Mouse (Mus musculus): ENCODE measurements around the gene Rptor.

The Rptor gene

DNA sequence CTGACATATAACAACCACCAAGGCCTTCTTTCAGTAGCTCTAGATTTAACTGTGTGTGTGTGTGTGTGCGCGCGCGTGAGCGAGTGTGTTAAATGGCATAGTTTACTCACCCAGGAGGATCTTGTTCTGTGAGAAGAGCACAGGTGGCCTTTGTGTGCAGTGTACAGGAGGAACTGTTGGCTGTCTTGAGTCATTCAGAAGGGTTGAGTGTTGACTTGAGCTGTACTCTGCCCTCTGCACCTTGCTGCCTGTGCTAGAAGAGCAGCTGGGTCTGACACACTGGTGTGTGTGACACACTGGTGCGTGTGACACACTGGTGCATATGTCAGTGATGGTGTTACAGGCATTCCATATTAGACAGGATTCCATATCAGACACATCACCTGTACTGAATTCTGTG is 8.8 kb downstream of the Rptor start:
- DNase-seq = no peak

DNA sequence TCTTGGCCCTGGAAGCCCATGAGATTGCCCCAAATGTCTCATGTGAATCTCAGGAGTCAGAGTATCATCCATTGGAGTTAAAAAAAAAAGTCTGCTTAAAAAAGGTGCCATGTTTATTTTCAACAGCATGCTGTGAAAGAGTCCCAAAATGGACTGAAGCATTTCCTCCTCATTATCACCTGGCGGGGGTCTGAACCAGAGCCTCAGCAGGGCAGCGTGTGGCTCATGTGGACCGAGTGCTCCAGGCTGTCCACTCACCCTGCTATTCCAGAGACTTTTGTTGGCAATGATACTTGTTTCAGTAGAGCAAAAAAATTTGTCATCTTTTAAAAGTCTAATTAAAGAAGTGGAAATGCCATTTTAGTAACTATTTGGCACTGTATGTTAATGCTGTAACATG is 9.5 kb downstream of the Rptor start:
- no peak for DNase-seq

DNA sequence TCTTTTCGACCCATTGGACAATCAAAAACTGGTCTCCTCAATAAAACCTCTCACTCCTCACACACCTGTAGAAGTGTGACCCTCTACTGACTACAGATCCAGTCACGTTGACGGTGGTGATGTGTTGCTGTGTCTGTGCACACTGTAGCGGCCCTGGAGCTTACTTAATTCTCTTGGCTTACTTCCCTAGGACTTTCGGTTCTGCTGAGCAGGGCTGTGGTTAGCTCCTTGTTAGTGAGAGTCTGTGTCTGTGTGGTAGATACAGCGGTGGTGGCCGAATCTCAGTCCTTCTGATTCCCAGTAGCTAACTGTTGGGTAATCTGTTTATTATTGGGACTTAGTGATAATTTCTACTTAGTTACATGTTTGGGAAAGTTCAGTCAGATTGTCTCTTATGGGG is 12.4 kb downstream of the Rptor start:
- DNase-seq = no peak

DNA sequence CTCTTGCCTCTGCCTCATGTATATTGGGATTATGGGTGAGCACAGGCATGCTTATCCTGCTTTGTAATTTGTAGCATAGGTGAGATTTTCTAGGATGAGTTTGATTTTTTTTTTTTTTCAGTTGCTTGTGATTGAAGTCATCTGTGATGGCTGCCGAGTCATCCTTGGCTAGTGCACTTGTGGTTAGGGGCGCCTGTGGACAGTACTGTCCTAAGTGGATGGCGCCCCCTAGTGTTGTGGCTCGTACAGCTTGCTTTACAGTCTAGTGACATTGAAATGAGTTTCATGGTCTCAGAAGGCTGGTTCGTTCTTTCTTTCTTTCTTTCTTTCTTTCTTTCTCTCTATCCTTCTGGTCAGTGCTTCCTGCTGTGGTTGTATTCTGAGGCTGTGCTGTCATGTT is 16.1 kb downstream of the Rptor start:
- peak; percentile 46 for DNase-seq

DNA sequence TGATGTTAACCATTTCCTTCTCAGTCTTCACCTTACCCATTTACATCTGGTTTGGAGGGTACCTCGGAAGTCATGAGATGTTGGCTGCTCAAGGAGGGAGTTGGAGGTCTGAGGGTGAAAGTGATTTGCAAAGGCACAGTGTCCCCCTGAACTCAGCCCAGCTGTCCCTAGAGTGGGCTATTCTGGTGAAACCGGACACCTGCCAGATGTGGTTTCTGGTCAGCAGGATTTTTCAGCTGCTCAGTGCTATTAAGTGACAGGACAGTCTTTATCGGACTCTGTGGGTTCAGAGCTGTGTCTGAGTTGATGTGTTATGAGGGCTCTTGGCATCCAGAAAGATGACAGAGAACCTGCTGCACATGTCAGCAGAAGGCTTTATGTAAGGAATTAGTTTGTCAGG is 18.6 kb downstream of the Rptor start:
- no peak for DNase-seq

DNA sequence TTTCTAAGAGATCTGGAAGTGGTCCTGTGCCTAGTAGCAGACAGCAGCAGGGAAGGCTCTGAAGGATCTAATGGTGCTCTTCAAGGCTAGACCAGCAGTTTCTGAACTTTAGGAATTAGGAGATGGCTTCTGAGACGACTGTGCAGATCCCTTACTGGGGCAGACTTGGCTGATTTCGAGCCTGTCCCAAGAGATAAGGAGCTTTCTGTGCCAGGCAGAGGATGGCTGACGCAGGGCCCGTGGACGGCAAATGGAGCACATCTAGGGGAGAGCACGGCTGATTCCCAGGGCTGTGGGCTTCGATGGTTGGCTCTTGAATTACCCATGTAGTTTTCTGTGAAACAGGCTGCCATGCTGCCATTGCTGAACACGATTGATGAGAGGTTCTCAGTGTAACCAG is 21.1 kb downstream of the Rptor start:
- no peak for DNase-seq

DNA sequence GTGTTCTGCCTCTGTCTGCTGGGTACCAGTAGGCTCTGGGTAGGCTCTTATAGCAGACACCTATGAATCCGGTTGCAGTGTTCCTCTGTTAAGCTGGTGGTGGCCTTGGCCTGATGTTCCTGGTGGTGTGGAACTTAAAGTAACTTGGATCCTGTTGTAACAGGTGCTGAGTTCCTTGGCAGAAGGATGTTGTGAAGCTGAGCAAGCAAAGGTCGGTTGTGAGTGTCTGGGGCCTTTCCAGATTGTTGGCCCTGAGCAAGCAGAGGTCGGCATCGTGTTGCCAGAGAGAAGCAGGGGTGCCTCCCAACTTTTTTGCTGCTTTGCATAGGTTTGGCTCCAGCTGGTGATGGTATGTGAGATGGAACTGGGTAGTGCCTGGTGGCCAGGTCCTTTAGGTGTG is 21.7 kb downstream of the Rptor start:
- no peak for DNase-seq

DNA sequence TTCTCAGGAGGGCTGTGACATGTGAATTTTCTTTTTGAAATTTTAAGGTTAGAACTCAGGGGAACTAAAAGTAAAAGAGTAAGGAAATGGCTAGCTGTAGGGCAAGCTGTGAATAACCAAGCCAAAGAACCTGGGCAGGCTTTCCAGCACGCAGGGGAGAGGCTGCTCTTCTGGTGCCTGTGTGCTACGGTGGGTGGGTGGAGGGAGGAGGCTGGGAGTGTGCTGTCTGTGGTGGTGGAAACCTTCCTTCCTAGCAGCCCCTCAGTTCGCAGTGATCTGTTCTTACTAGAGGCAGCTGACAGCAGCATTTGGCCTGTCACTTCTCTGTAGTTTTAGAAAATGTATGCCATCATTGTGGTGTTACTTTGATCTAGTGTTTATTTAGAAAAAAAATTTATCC is 22.2 kb downstream of the Rptor start:
- DNase-seq = no peak

DNA sequence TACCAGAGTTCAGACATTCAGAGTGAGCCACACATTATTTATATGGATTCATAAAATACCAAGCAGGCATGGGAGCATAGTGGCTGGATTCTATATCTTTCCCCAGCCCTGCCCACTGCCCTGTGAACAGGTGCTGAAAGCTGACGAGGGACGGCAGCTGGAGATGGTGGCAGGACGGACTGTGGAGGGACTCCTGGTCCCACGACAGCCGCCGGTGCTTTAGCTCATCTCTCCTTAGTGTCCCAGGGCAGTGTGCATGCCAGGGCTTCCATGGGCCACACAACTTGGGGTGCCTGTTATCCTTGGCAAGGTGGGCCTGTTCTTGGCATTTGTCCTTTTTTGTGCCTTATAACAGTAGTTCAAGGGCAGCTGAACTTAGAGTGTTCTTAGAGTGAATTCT is 22.8 kb downstream of the Rptor start:
- no peak for DNase-seq

DNA sequence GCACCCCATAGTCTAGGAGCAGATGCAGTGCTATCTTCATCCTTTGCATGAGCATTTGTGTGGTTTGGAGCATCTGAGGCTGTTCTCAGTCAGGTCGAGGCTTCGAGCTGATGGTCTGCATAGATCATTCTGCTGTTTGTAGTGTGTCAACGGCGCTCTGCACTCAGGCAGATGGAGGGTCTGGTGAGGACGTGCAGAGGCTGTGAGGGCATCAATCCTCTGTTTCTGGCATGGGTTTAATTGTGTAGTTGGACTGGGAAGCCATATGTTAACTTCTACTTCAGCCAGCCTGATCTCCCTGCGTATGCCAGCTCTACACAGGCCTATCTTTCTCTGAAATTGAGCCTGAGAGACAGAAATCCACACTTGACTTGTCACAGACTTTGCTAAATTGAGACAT is 23.2 kb downstream of the Rptor start:
- no peak for DNase-seq

DNA sequence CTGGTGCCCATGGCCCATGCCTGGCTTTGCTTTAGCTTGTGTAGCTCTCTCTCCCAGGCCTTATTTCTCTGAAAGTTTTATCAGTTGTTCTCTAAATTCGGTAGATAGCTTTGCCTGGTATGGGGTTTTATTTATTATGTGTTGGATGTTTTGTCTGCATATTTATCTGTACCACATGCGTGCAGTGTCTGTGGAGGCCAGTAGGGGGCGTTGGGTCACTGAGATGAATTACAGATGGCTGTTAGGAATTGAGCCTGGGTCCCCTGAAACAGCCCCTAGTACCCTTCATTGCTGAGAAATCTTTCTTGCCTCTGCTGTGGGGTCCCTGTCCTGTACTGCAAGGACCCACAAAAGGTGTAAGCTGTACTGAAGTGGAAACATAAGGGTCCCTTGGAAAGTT is 24.5 kb downstream of the Rptor start:
- DNase-seq = peak; percentile 20

DNA sequence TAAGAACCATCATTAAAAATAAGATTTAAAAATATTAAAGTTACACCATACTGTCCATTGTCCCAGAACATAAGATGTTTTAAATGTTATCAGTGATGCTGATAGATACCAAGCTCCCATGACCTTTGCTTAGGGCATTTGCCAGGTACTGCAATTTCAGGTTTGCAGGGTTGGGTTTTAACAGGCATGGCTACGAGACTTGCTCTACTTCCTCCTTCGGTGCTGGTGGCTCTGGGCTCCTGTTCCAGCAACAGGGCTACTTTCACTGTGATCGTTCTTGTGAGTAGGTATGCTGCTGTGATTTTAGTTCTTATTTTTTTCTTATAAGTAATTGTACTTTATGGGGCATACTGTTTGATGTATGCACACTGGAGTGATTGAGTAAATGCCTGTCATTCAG is 26.4 kb downstream of the Rptor start:
- DNase-seq = no peak

DNA sequence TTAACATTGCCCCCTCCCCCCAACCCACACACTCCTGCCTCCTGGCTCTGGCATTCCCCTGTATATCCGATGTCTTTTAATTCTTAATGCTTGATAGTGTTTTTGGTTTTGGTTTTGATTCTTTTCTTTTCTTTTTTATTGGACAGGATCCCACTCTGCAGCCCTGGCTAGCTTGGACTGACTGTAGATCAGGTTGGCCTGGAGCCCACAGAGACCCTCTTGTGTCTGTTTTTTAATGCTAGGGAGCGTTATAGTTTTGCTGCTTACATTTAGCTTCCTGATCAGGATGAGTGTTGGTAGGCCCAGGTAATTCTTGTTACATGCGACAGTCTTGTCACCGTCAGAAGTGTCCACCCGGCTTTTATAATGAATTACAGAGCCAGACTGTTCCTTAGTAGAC is 27.6 kb downstream of the Rptor start:
- no peak for DNase-seq

DNA sequence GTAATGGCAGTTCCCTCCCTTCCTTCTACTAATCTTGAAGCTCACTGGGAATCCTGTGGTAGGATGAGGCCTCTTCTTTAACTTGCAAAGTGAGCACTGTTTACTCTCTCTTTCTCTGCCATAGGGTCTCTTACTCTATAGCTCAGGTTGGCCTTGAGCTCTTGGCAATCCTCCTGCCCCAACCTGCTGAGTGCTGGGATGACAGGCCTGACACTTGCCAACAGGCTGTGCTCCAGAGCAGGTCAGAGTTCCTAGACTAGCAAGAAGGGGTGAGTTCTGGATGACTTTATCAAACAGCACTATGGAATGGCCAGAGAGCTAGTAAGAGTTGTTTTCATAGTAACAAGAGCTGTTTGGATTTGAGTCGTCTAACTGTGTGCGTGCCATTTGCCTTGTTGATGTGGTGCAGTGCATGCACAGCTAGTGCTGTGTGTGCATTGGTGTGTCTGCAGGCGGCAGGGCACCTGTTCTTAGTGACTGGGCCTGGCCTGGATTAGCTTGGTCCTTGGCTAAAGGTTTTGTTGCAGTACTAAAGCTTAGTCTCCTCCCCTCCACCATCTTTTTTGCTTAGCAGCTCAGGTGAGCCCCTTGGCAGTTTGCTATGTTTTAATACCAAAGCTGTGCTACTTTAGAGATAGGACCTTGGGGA is 28.6 kb downstream of the Rptor start:
- DNase-seq = no peak

DNA sequence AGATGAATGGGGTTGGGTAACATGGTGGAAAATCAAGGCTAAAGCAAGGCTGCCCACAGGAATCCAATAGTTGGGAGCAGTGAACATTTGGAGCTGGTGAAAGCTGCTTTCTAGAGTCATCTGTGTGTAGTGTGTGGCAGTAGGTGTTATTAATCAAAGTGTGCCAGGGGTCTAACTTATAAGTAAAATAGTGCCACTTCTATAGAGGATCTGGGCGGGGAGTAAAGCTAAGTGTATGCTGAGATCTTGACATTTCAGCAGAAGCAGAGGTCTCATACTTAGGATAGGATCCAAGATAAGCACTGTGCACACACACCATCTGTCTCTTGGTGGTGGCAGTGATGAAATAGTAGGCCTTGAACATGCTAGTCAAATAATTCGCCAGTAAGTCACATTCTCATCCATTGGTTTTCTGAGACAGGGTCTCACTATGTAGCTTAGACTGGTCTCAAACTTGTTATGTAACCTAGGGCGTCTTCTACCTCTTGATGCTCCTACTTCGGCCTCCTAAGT is 33.7 kb downstream of the Rptor start:
- DNase-seq = no peak

DNA sequence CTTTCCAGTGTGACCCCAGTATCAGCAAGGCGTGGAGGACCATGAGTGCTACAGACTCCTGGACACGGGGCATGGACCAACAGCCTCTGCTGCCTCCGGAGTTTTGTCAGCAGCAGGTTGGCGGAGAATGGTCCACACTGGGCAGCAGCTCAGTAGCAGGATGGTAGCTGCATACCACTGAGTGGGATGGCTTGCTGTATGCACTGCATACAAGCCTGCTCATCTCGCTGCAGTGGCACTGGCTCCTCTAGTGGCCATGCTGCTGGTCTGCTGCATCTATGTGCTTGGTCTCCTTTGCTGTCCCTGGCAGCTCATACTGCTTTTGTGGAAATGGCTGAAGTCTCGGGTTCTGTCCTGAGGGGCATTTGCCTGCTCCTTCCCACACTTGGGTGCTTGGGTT is 34.8 kb downstream of the Rptor start:
- DNase-seq = no peak

DNA sequence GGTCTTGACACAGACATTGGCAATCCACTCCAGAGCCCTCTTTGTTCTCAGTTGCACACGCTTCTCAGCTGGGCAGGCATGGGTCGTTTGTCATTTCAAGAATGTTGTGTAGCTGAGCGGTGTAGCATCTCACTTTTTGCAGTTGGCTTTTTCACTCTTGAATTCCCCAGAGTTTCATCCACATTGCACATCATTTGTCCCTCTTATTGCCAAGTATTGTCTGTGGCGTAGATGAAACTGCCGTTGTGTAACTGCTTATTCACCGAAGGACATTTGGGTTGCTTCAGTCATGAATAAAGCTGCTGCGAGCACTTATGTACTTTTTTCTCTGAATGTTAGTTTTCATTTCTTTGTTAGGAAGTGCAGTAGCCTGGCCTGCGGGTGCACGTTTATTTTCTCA is 37.8 kb downstream of the Rptor start:
- no peak for DNase-seq

DNA sequence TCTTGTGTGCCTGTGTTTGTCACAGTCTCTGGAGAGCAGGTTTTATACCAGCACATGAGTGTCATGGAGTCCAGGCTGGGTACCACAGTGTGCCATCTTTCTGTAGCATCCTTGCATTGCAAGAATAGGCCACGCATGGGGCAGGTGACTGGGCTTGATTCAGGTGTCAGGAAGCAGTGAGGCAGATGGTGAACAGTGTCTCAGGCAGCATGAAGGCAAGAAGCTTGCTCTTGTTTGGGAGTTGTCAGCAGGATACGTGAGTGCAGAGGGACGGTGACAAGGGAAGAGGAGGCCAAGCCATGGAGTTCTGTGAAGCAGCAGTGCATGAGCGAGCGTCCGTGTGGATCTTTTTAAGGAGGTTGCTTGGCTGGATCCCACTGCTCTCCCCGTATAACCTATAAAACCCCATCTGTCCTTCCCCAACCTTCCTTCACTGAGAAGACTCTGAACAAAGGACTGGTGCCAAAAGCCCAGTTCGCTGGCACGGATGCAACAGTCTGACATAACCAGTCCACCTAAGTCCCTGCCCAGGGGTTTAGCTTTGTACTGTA is 39.2 kb downstream of the Rptor start:
- no peak for DNase-seq

DNA sequence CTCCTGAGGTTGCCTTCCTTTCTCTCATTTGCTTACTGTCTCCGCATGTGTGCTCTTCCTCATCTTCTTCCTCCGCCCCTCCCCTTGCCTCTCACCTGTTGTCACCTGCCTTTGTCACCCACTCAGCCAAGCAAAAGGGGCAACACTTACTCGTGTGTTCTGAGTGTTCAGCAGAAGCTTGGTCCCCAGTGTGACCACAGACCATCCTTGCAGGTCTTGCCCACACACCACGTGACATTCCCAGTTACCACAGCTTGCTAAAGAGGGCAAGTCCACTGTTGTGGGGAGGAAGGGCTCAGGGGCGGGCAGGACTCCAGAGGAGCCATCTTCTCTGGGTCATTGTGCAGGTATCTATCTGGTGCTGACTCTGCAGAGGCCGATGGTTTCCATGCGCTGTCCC is 40.6 kb downstream of the Rptor start:
- DNase-seq = no peak

DNA sequence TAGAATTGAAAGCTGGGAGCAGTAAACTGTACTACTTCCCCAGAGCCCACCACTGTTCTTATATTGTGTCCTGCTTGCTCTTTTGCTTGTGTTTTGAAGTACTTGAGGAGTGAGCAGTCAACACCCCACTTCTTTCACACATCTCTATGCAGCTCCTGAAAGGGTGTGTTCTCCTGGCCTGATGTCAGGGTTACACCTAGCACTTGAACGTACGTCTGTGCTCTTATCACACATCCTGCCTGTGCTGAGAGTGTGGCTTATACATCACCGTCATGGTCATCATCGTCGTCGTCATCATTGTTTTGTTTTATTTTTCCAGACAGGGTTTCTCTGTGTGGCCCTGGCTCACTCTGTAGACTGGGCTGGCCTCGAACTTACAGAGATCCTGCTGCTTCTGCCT is 41.4 kb downstream of the Rptor start:
- DNase-seq = no peak

DNA sequence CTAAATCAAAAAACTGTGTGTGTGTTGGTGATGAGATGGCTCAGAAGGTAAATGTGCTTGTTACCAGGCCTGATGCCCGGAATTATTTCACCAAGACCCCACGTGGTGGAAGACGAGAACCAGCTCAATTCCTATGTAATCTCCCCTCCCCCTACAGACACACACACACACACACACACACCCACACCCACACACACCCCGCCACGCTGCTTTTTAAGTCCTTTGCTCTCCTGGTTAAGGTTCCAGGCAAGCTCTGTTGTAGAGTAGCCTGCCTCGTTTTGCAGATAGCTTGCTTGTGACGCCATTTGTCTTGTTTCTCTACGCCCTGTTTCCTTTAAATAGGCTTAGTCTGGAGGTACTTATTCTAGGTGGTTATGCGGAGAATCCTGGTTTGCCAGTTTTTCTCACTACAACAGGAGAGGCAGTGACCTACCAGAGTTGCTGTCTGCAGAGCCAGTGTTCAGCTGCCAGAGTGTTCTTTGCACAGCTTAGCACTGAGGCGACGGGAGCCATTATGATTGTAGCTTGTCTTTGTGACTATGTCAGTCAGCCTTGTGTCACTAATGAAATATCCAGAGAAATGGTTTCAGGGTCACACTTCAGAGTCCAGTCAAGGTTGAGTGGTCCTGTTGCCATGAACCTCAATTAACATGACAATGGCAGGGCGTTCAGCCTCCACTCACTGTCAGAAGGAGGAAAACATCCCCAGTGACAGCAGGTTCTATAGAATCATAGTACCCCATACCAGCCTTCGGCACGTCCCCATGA is 42.1 kb downstream of the Rptor start:
- DNase-seq = no peak

DNA sequence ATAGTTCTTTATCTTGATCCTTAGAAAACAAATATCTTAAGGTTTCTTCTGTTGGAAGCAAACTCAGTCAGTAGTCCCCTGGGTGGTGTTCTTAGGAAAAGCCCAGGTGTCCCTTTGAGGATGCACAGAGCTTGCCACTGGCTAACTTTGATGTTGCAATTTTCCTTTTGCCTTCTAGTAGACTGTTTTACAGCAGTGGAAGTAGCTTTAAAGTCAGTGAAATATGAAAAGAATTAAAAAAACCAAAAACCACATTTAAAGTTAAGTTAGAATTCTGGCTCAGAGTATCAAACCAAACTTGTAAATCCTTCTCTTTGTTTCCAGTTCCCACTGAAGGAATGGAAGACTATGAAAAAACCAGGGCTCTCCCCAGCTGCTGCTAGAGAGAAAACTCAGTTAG is 47.8 kb downstream of the Rptor start:
- no peak for DNase-seq

DNA sequence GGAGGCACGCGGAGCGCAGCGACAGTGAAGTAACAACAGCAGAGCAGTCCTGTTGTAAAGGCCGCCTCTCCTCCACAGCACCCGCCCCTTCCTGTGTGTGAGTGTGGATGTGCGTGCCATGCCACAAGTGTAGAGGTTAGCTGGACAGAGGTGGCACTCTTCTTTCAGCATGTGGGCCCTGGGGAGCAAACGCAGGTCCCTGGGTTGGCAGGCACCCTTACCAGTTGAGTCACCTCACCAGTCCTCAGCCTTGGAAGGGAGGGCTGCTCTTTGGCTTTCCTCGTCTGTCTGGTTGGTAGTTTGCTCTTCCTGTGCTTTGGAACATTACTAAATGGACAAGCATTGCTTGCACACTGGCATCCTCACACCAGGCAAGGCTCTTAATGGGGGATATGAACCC is 50.6 kb downstream of the Rptor start:
- DNase-seq = no peak

DNA sequence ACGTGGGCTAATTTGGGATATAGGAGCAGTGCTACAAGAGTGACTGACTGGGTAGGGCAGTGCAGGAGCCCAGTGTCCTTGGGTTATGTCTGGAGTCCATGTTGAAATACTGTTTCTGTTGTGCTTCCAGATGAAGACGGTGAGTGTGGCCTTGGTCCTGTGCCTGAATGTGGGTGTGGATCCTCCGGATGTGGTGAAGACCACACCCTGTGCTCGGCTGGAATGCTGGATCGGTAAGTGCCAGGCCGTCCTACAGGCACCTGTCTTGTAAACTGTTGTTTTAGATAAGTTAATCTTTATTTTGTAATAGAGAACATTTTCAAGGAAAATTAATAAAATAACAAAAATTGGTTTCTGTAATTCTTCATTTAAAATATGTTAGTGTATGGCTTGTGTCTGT is 54.8 kb downstream of the Rptor start:
- DNase-seq = no peak

DNA sequence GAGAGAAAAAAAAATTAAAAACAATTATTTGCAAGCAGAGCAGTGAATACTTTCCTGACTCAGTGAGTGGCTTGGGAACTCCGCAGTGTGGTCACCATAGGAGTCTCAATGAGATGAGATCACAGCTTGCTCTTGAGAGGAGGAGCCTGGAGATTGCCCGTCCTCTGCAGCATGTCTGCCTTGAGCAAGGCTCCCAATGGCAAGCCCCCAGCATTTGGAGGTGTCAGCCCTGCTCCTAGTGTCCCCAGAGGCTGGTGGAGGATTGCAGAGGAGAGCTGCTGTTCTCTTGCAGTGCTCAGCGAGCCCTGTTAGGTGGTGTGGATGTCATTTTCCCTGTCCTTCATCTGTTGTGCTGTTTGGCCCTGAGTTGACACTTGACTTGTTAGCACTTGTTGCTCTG is 56.6 kb downstream of the Rptor start:
- no peak for DNase-seq

All from thymus, postnatal 25 days (tissue).